Mouse (Mus musculus): Measurements from ENCODE around the gene Plekha4.

Plekha4 gene

DNA sequence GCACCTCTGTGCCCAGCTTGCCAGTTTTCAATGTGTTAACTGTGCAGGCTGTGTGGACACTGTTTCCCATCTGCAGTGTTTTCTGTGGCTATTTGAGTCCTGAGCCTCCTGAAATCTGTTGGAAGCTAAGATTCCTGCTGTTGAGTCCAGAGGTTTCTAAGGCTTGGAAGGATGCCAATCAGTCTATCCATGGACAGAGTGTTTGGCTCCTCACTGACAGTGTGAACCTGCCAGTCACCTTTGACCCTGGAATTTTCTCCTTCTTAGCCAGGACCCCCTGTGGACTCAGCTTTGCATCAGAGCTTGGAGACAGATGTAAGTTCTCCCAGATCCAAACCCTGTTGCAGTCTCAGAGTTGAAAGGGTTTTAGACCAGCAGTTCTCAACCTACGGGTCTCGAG lies 14.1 kb downstream of the Plekha4 start:
- DNase-seq: no peak

DNA sequence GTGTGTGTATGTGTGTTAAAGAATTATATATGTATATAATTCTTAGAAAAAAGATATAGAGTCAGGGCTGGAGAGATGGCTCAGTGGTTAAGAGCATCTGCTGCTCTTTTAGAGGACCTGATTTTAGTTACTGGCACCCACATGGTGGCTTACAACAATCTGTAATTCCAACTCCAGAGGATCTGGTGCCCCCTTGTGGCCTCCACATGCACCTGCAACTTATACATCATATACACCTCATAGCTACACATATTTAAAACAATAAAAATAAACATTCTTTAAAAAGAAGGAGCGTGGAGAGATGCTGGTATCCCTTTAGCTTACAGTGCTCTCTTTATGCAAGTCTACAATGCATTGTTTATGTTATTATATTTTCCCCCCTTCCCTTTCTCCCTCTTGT lies 18.4 kb downstream of the Plekha4 start:
- no peak for DNase-seq

DNA sequence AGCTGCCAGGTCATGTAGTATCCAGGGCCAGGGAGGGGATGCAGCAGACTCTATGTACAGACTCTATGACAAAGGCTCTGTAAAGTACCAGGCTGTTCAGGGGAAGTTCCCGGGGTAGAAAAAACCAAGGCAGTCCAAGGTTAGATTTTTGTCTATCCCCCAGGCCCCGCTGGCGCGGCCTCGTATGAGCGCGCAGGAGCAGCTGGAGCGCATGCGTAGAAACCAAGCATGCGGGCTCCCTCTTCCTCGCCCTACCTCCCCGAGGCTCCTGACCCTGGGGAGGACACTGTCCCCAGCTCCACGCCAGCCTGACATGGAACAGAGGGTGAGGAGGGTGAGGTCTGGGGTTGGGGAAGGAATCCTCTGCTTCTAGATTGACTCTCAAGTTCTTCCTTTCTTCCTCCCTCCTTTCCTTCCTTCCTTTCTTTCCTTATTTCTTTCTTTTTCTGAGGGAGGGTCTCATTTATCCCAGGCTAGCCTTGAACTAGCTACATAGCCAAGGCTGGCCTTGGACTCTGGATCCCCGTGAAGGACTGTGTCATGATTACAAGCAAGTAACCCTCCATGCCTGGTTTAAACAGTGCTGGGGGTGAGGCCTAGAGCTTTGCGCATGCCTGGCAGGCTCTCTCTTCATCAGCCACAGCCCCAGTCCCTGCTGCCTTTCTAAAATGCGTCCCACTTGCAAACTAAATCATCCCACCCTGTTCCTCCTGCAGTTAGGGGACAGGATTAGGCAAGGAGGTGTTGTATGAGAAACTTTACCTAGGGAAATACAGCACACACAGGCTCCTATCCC lies 23.7 kb downstream of the Plekha4 start:
- DNase-seq: no peak

DNA sequence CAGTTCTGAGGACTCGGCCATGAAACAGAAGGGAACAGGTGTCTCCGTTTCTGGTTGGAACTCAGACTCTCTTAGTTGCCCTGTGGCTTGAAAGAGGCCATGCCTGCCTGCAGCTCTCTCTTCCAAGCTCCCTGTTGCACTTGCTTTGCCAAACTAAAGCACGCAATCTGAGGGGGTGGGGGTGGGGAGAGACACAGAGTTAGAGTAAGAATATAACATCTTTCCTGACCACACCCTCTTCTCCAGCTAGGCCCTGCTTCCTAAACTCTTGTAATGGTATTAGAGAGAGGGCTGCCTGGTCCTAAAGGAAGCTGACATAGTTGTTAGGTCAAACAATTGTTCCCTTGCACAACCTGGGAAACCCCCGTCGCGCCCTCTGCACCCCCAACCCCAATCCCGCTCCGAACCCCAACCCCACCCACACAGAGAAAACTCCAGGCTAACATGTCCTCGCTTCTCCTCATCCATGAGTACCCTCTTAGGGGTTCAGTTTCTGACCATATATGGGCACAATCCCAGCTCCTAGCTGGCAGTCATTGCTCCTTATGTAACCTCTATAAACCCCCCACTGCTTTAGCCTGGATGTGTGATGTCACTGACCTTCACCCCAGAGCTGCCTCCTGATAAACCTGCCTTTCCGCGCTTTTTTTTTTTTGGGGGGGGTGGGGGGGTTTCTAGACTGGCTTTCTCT lies 24.8 kb downstream of the Plekha4 start:
- no peak for DNase-seq

DNA sequence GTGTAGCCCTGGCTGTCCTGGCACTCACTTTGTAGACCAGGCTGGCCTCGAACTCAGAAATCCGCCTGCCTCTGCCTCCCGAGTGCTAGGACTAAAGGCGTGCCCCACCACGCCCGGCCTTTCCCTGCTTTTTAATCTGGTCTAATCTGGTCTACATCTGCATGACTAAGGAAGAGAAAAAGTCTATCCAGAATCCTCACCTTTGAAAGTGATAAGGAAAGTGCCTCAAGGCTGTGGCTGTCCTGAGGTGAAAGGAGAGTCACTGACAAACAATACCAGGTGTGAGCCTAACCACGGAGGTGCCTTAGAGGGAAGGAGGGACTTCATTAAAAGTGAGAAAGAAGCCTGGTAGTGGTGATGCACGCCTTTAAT lies 25.4 kb downstream of the Plekha4 start:
- no peak for DNase-seq

DNA sequence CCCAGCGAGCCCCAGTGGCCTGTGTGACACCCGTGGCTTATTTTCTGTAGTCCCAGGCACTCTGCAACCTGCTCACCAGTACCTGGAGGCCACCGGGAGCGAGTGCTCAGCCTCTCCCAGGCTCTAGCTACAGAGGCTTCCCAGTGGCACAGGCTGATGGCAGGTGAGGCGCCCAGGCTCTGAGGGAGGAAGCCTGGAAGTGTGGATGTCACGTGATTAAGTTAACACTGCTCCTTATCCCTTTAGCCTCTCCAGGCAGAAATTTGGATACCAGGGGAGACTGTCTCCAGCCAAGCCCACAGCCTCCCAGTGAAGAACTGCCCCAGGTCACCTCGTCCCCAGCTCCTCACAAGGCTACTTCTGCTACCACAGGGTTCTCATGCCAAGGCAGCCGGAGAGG lies 27.4 kb downstream of the Plekha4 start:
- no peak for DNase-seq

DNA sequence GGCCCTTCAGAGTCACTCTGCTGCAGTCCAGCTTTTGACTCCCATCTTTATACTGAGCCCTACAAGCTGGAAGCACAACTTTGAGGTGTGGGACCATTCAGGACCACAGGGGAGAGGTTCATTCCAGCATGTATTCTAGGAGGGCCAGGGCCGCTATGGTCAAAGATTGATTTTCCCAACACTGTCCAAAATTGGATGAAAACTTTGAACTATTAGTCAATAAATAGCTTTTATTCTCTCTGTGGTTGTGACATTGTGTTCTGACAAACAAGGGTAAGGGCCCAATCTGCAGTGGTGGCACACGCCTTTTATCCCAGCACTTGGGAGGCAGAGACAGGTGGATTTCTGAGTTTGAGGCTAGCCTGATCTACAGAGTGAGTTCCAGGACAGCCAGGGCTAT lies 27.9 kb downstream of the Plekha4 start:
- no peak for DNase-seq

DNA sequence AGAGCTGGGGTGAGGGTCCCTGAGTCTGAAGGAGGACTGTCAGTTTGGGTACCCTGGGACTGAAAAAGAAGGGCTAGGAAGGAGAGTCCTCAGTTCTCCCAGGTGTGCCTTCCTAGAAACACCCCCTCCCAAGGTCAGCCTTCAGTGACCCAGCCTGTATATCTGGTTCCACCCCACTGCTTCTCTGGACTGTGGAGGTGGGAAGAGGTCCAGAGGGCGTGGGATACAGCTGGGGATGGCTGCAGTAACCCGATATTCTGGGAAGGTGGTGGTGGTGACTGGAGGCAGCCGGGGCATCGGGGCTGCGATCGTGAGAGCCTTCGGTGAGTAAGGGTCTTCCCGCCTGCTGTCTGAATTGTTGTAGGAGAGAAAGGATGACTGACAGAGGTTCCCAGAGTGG lies 28.6 kb downstream of the Plekha4 start, which contains the start of gene Hsd17b14:
Gene Hsd17b14, plus strand, starts transcription at position 150 of the 400 bp plus-strand sequence.
- no peak for DNase-seq

DNA sequence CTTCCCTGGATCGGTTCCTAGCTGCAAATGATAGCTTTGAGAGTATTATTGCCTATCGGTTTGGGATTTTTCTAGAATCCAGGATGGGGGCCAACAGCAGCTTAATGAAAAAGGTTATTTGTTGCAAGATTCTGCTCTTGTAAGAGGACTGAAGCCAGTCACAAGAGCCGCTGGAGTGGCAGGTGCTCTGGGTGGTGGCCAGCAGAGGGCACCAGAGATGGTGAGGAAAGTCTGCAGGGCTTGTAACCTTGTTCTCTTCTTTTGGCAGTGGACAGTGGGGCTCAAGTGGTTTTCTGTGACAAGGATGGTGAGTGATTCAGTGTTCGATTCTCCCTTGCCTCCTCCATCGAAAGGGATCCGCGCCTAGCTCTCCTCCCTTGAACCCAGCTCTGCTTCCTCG lies 29.7 kb downstream of the Plekha4 start:
- peak; percentile 64 to 83 for DNase-seq

DNA sequence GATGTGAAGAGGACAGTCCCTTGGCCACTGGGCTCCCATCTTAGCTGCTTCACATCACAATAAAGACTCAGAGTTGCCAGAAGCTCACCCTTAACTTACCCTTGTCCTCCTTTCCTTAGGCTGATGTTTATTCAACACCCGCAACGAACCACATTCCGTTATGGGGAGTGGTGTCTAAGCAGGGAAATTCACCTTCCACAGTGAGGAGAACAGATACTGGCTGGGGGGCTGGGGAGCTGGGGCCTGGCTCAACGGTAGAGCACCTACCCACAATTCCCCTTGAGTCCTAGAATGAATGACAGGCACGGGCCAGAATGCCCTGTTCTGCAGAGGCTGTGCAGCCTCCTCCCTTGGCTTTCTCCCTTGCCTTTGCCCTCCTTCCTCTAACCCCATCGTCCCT lies 32.8 kb downstream of the Plekha4 start:
- no peak for DNase-seq

DNA sequence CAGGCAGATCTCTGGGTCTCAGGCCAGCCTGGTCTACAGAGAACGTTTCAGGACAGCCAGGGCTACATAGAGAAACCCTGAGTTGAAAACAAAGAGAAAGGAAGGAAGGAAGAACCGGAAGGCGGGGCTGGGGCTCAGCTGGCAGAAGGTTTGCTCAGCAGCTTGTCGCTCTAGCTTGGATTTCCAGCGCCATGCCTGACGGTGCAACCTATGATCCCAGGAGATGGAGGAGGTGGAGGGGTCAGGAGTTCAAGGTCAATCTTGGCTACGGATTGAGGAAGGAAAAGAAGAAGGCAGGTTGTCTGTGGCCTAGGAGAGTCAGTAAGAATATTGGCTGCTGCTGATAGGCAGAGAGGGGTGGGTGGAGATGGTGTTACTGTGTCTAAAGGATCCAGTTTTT lies 34.1 kb downstream of the Plekha4 start:
- no peak for DNase-seq

DNA sequence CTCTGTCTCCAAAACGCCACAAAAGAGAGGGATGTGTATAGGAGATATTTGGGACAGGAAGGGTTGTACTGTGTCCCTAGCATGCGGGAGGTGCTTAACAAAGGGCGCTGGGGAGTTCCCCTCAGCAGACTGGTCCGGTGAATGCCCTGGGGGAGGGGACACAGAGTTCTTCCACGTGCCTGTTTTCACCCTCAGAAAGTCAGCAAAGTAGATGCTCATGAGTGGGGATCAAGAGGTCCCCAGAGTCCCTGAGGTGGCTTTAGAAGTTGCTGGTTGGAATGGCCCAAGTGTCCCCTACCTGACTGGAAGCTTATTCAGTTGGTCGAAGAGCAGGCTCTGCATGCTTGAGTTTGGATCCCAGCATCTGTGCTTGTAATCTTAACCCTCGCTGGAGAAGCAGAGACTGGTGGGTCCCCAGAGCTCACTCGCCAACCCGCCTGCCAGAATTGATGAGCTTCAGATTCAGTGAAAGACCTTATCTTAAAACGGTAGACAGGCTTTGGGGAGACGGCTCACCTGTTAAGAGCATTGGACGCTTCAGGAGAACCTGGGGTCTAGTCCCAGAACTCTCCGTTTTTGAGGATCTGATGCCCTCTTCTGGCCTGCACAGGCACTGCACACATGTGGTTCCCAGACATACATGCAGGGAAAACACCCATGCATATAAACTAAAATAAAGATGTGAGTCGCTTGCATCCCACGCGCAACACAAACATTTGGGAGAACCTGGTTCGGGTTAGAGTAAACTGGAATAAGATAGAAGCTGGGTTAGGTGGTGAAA lies 34.9 kb downstream of the Plekha4 start:
- peak; percentile 56 to 79 for DNase-seq

DNA sequence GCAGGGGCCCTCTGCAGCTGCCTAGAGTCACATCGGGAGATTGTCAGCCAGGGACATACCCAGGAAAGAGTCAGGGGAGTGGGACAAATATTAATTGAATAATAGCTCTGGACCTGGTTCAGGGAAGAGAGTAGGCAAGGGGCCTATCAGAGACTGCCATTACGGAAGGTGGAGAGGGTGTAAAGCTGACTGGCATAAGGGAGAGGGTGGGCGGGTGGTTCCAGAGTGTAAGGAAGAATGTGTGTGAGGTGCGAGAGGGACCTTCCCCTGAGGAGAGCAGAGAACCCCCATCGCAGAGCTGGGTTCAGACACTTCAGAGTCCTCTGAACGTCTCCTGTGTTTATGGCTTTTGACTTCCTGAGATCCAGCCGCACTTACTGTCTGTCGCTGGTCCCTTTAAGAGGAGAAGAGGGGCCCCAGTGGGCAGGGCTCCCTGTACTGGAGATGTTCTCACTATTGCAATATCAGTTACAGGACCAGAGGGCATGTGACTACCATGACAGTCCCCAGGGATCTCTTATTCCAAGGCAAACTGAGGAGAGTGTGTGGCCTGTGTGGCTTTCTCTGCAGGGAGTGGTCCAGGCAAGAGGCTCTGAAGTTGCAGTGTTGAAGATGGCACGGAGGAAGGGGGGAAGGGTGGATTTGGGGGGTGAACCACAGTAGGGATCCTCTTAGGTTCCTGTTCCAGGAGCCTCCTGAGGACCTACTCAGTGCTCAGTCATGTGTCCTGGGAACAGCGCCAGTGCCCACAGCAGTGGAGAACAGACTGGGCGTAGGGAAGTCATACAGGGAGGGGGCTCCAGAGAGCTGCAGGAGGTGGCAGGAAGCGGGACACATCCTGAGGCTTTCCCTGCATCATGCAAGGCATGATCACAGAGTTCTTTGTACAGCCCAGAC lies 35.7 kb downstream of the Plekha4 start:
- no peak for DNase-seq

DNA sequence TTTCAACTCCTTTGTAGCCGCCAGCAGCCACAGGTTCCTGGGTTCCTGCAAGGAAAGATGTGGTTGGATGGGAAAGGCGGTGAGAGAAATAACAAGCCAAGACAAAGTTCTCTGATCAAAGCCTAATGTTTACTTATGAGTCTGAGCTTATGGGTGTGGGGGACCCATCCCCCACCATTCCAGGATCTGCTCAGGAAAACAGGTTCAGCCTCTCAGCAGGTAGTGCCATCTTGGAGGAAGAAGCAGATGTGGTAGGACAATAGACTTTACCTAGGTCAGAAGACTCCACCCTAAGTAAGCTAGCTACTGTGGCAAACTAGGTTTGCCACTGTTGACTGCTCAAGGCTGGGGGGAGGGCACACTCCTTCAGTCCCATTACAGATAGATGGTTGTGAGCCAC lies 38.7 kb downstream of the Plekha4 start:
- DNase-seq: no peak

DNA sequence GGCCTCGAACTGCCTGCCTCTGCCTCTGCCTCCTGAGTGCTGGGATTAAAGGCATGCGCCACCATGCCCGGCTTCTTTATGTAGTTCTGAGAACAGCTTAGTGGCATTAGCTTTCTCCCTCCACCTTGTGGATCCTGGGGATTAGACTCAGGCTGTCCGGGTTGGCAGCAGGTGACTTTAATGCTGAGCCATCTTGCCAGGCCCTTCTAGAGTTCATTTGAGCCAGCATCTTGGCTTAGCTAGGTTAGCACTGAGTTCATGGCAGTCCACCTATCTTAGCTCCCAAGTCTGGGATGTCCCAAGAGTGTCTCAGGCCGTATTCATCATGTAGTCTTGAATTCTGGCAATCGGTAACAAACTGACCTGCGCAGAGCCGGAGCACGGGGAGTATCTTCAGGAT lies 39.3 kb downstream of the Plekha4 start:
- no peak for DNase-seq

DNA sequence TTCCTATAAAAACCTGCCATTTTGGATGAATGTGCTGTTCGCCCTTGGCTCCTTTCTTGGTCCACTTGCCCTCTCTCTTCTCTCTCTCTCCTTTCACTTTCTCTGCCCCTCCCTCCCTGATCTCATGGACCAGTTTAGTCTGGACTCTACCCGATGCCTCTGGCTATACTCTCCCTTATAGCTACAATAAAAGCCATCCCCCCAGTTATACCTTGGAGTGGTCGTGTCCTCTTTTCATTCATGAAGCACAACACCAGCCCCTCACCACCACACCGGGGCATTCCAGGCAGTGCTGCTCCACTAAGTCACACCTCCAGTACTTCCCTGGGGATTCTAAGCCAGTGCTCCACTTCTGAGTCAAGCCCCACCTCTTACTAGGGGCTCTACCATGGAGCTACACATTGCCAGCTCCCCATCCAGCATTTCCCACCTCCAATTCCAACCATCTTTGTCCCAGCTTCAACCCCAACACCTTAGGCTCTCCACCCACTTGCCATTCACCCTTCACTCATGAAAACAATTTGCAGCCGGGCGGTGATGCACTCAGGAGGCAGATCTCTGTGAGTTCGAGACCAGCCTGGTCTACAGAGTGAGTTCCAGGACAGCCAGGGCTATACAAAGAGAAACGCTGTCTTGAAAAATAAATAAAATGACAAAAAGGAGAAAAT lies 41.1 kb downstream of the Plekha4 start:
- DNase-seq: no peak

DNA sequence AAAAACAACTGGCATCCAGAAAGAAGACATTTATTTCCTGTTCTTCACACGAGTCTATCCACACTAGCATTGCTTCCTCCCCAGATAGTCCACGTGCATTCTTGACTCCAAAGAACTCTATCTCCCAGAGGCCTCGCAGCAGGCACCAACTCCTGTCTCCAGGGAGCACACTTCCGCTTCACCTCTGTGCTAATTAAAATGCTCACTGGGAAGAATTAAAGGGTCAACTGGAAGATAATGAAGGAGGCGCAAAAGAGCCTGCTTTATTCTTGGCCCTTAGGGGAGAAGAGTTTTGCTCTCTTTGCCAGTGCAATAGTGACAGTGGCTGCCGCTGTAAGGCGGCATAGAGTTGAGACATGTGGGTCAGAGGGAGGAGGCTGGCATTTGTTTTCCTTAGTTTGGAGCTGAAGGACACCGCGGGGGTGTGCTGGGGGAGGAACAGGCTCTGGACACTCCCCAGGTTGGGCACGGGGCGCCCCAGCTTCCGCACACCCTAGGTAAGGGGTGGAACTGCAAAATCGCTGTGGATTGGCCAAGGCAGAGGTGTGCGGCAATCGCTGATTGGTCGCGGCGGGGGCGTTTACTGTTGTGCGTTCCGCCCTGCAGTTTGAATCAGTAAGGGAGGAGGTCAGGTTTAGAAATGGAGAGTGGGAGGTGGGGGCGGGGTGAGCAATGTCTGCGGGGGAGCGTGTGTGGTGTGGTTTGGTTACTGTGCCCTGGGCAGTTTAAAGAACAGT lies 41.8 kb downstream of the Plekha4 start:
- DNase-seq: peak; percentile 77 to 81

DNA sequence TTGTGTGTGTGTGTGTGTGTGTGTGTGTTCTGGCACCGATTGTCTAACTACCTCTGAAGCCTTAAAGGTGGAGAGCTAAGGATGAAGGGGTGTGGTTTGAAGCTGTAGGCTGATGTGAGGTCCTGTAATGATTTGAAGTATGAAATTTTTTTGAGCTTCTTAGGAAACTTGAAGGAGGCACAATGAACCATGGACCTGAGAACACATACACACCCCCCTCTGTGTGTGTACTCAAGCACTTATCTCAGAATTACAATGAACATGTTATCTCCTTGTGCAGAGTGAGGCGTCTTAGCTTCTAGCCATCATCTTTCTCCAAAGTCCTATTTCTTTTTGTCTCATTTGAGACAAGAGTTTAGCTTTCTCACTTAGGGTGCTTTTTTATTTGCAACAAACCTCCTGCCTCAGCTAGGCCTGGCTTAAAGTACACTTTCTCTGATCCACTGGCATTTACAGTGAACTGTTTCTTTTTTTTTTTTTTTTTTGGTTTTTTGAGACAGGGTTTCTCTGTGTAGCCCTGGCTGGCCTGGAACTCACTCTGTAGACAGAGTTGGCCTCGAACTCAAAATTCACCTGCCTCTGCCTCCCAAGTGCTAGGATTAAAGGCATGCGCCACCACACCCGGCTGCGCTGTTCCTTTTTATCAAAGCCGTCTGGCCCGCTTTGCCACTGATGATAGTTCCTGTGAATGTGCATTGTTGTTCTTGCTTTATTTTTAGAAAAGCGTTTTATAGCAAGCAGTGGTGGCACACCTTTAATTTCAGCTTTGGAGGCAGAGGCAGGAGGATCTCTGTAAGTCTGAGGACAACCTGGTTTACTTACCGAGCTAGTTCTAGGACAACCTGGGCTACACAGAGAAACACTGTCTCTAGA lies 42.7 kb downstream of the Plekha4 start:
- no peak for DNase-seq

DNA sequence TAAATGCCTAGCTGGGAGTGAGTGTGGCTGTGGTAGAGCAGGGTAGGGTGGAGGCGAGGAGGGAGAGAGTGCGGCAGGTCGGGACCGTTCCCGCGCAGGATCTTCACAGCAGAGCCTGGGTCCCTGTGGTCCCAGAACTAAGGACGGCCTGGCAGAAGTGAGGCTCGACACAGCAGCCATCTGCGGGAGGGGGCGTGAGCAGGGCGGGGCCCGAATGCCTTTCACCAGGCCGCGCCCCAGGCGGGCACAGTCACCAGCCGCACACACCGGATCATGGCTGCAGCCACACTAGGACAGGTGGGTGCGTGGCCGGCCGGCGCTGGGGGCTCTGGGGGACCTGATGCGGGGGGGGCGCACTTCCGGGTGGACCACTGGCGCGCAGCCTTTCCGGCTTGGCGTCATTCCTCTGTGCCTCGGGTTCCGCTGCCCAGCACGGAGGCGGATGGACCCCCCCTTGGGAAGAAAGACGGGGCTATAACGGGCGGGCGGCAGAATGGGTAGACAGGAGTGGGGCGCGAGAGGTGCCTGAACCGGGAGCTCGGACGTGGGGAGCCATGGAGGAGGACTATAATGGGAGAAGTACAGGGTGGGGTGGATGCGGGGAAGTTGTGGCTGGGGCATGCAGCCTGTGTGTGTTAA lies 44.1 kb downstream of the Plekha4 start, which contains the start of gene Bcat2:
Gene Bcat2, plus strand, starts transcription at position 51 of the 639 bp plus-strand sequence.
- peak; percentile 63 to 74 for DNase-seq

DNA sequence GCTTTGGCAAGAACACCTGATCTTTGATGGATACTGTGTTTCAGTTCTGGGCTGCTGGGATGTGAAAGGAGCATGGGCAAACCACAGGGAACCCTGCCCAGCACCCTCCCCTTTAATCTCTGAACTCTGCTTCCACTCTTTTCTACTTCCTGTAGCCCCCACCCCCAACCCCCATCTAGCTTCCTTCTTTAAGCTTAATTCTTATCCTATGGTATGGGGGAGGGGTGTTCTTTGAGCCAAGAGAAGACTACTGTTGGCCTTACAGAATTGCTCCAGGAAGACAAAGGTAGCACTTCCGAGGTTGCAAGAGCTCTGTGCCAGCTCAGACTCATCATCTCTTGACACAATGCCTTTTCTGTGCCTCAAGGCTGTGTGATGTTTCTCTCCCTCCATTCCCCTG lies 45.8 kb downstream of the Plekha4 start:
- no peak for DNase-seq

All from spleen, adult 18-20 months (tissue).